Mouse (Mus musculus): ENCODE results near the gene H2-Q10.

The H2-Q10 gene

DNA sequence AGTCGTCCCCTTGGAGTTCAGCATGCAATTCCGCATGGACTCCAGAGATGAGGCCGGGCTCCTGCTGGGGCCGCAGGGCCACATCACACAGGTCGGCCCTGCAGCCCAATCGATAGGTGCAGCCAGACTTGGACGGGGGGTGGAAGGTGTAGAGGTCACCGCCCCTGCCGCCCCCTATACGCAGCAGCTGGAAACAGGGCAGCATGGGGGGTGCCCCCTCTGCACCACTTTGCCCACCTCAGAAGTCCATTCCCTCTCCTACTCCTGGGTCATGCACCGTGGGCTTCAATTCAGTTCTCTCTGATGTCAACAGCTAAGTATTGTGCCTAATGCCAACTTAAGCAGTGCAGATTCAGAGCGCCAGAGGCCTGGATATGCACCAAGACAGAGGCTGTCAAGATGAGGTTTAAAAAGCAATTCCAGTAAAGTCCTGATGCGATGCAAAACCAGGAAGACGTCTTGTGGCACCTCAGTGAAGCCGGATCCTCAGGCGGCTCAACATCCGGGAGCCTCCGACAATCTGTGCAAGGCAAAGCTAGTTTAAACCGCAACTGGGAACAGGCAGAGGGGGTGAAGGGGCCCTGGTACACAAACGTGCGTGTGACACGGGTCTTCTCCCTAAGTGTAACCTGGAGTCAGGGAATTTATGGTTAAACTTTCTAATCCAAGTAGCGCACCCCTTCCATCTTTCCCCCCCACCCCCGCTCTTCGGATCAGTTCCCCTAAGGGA, 46.2 kb downstream of the H2-Q10 start:
- peak; percentile 33 for DNase-seq (ENCODE audit: low spot score)

DNA sequence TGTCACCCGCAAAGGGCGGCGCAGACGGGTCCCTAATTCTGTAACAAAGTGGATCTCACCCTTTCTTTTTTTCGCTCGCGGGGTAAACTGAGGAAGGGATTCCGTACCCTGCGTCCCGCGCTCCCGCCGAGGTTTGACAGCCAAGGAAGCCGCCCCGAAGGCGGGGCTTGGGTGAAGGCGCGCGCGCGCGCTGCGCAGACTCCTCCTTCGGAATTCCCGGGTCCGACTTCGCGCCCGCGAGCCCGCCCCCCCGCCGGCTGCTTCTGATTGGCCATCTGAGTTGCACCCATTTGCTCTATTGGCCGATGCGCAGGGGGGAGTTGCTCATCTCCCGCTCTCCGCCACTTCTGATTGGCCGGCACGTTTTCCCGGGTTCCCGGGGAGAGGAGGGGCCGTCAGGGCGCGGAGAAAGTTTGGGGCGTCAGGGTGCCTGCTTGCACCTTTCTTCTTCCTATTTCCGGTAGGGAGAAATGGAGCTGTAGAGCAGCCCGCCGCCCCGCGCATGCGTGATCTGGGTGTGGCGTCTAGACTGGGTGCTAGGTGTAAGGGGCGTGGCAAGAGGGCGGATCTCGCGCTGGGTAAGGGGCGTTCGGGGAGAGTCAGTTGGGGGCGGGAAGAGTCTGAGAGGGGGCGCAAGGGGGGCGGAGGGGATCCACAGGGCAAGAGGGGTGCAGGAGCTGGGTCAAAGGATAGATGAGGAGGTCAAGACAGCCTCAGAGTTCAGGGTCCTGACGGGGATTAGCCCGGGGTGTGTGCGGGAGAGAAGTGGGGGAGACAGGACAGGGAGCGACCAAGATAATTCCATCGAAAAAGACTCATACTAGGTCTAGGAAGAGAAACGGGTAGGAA, 47.0 kb downstream of the H2-Q10 start, which contains the start of the genes Tcf19 and Cchcr1:
Gene Tcf19, minus strand, starts transcription at position 173 of the 849 bp plus-strand sequence.
Gene Cchcr1, plus strand, starts transcription at position 449 of the 849 bp plus-strand sequence.
- DNase-seq (ENCODE audit: low spot score): peak; percentile 87

DNA sequence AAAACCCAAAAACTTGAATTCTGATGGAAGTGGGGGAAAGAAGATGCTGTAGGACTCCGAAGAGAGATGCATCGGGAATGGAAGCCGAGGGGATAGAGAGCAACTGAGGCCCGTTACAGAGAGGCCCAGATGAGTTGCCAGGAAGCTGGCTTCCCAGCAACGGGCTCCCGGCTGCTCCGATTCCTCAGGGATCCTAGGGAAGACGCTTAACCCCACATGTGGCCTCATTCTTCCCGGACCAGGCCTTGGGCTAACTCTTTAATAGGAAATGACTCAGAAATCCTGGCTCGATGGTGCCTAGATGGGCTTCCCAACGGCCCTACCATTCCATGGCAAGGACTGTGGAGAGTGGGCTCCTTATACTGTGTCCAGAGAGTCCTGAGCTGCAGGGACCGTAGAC, 47.6 kb downstream of the H2-Q10 start:
- no peak for DNase-seq (ENCODE audit: low spot score)
